Mouse (Mus musculus) ES-E14 (cell line): Measurements from ENCODE around the gene Cds1. TPM values are rescaled to one million over a fixed set of nuclear protein-coding genes. Genes with fewer than 3 reads are reported as not detected.
A peak's percentile ranks its signal among the peaks of the same experiment; 100 is the strongest.

ENCODE experiments used
- DNase-seq: peaks from one replicate; pipeline ENCODE4 v3.0.0-alpha.2; 2013; ENCODE audit warnings: low read depth, low spot score
- H3K27ac ChIP-seq: 2 replicates; pipeline ENCODE4 v1.5.1; 2012; ENCODE audit warnings: low read depth, mild to moderate bottlenecking, low read length, moderate library complexity, mixed read lengths; ENCODE audit not compliant: poor library complexity, insufficient read depth, severe bottlenecking
- H3K36me3 ChIP-seq: 2 replicates; pipeline ENCODE4 v1.6.1; 2012; ENCODE audit warnings: mild to moderate bottlenecking, low read length, moderate library complexity, mixed read lengths; ENCODE audit not compliant: control insufficient read depth, poor library complexity, insufficient read depth, severe bottlenecking
- H3K4me1 ChIP-seq, 2 experiments: fragments of 150-350 bp in 1 of 2; sonication (generic) in 1 of 2; 2 replicates each; pipeline ENCODE4 v1.6.1; 2012; ENCODE audit warnings: low read length in 2 of 2, mild to moderate bottlenecking in 1 of 2, mixed read lengths in 1 of 2; ENCODE audit not compliant: control insufficient read depth in 2 of 2, insufficient read depth in 2 of 2, poor library complexity in 1 of 2
- H3K4me3 ChIP-seq, 2 experiments: fragments of 150-350 bp in 1 of 2; sonication (generic) in 1 of 2; 2 replicates each; pipeline ENCODE4 v1.5.1; 2012; ENCODE audit warnings: low read length in 2 of 2, low read depth in 1 of 2, mild to moderate bottlenecking in 1 of 2, mixed read lengths in 1 of 2; ENCODE audit not compliant: insufficient read depth in 1 of 2, poor library complexity in 1 of 2, severe bottlenecking in 1 of 2
- H3K9ac ChIP-seq: 2 replicates; pipeline ENCODE4 v1.6.1; 2012; ENCODE audit warnings: low read depth, mild to moderate bottlenecking, low read length, mixed read lengths; ENCODE audit not compliant: poor library complexity, insufficient read depth, severe bottlenecking
- H3K9me3 ChIP-seq: fragments of 150-350 bp; sonication (generic); 2 replicates; pipeline ENCODE4 v1.6.1; 2012; ENCODE audit warnings: low read depth, mild to moderate bottlenecking, low read length; ENCODE audit not compliant: control insufficient read depth, insufficient read depth
- CHD2 ChIP-seq: IDR thresholded peaks from 2 replicates; pipeline ENCODE4 v1.6.1; 2014; ENCODE audit warnings: mild to moderate bottlenecking, low read depth, low read length, inconsistent platforms
- HCFC1 ChIP-seq: IDR thresholded peaks from 2 replicates; pipeline ENCODE4 v1.6.1; 2012; ENCODE audit warnings: low read length, inconsistent platforms, borderline replicate concordance; ENCODE audit not compliant: insufficient read depth
- MAFK ChIP-seq: IDR thresholded peaks from 2 replicates; pipeline ENCODE4 v1.6.1; 2014; ENCODE audit warnings: mild to moderate bottlenecking, low read depth, low read length, inconsistent platforms; ENCODE audit not compliant: insufficient read depth
- ZC3H11A ChIP-seq: IDR thresholded peaks from 2 replicates; pipeline ENCODE4 v1.6.1; 2012; ENCODE audit warnings: low read depth, mild to moderate bottlenecking, inconsistent platforms, low read length, borderline replicate concordance
- ZNF384 ChIP-seq: IDR thresholded peaks from 2 replicates; pipeline ENCODE4 v1.6.1; 2012; ENCODE audit warnings: low read depth, low read length, inconsistent platforms
- in situ Hi-C, 2 experiments: fragments of 600-800 bp; cut with MboI; formaldehyde crosslinking; loops; one replicate each; pipeline ENCODE4 v1.15.1; 2025; ENCODE audit warnings: low sequenced_read_pairs in 2 of 2, inconsistent platforms in 1 of 2; ENCODE audit not compliant: unreplicated experiment in 2 of 2
- total RNA-seq: library from RNA; depleted of rRNA; stranded (reverse); fragments of 300-350 nt; gene quantifications from 2 replicates; pipeline ENCODE4 v1.2.3, GENCODE M21; 2012

Gene Cds1
- total RNA-seq, 1 experiment = 4.1 TPM

DNA sequence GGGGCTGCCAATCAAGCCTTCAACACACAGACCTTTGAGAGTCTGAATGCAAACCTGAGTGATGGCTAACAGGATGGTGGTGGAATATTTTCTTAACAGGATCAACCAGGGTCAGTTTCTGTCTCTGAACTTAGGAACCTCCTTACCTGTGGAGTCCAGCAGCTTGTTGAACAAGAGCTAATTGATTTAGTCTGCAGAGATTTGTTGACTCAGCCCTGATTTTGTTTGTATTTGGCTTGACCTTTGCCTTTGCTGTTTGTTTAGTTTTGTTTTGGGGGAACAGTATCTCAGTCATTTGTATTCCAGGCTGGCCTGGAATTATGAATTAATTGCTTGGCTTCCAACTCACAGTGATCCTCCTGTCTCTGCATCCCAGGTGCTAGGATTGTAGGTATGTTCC, 7.3 kb upstream of the Cds1 start:
- DNase-seq = no peak
- H3K9me3 ChIP-seq = no peaks in the 10 kb centered on the region
- in situ Hi-C loops = no loop called here

DNA sequence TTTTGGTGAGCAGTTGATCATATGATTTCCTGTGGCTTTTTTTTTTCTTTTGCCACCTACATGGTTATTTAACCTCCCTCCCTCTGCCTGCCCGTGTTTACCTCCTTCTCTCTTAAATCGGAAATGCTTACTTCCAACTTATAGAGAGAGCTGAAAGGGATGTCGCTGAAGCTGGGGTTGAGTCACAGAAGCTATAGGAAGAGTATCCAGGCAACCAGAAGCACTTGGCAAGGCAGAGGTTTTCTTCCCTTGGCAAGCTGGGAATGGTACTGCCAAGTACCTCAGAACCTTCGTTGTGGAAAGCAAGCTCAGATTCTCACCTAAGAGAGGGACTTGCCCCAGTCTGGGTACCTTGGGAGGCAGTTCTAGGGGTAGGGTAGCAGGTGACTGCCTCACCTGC, 3.2 kb upstream of the Cds1 start:
- no peaks in the 10 kb centered on the region for H3K36me3 ChIP-seq
- H3K4me3 ChIP-seq = no peak overlapping the region
- peaks cover 5 to 10% of the 10 kb centered on the region in 2 experiments; a peak in 3 of 4 replicates for H3K4me1 ChIP-seq
- no peaks in the 10 kb centered on the region for H3K9me3 ChIP-seq
- no peak overlapping the region for H3K27ac ChIP-seq
- in situ Hi-C loops = no loop called here
- TF ChIP-seq CHD2 = no peak
- no peak for TF ChIP-seq ZNF384
- no peak for DNase-seq
- no peak overlapping the region for H3K9ac ChIP-seq

More for the DNA sequence above, 7.3 kb upstream of the Cds1 start:
- Histone ChIP-seq H3K4me3 (no peak overlapping the region), H3K9ac (no peak overlapping the region), H3K36me3 (no peaks in the 10 kb centered on the region), H3K27ac (no peak overlapping the region), H3K4me1 (peaks cover 2 to 5% of the 10 kb centered on the region in 2 experiments; a peak in 3 of 4 replicates)
- TF ChIP-seq ZNF384 = no peak
- no peak for TF ChIP-seq ZC3H11A
- no peak for TF ChIP-seq MAFK
- no peak for TF ChIP-seq HCFC1
- no peak for TF ChIP-seq CHD2

DNA sequence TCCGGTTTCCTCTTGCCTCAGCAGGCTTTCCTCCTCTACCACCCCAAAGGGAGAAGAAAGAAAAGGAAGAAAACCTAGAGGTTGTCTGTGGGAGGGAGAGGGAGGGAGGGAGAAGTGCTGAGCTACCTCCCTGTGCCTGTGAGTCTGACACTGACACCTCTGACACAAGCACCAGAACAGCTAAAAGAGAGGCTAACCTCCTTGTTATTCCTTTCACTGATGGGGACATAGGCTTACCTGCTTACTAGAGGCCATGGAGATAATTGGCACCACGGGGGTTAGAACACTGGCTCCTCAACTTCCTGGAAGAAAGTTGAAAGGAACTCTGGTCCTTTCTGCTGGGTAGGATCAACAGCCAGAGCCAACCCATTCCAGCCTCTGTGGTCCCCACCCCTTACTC, 1.4 kb upstream of the Cds1 start:
- peaks cover 6 to 13% of the 10 kb centered on the region in 2 experiments; a peak in 2 of 4 replicates for H3K4me1 ChIP-seq
- no peak overlapping the region for H3K9ac ChIP-seq
- DNase-seq = no peak
- H3K4me3 ChIP-seq = no peak overlapping the region
- no peaks in the 10 kb centered on the region for H3K9me3 ChIP-seq
- no peaks in the 10 kb centered on the region for H3K36me3 ChIP-seq
- no peak for TF ChIP-seq ZNF384
- no peak for TF ChIP-seq MAFK
- no peak for TF ChIP-seq HCFC1
- no peak for TF ChIP-seq CHD2
- TF ChIP-seq ZC3H11A = no peak
- in situ Hi-C loops = no loop called here
- H3K27ac ChIP-seq = no peak overlapping the region

DNA sequence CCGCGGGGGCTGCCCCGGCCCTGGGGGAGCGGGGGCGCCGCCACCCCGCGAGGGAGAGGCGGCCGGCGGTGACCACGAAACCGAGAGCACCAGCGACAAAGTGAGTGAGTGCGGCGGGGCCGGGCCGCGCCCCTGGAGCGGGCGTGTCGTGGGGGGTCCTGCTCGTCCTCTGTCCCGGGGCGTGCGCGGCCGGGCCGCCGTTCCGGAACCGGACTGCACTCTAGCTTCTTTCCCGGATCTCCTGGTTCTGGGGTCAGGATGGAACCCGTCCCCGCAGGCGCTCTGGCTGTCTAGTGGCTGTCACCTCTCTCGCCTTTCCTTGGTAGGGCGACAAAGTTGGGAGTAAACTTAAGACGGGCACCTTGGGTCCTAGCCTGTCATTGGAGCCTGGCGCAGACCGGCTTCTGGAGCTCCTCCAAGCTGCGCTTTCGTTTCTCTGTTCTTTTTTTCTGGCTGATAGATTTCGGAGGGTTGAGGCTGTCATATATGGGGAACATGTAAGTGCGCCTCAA, 516 bp downstream of the Cds1 start:
- DNase-seq = no peak
- Histone ChIP-seq H3K9ac (peak overlapping the region; percentile 74), H3K9me3 (no peaks in the 10 kb centered on the region), H3K4me1 (peaks cover 6 to 14% of the 10 kb centered on the region in 2 experiments; a peak in 2 of 4 replicates), H3K27ac (no peak overlapping the region), H3K36me3 (no peaks in the 10 kb centered on the region), H3K4me3 (peak overlapping the region; percentile 77 to 92)
- in situ Hi-C loops = no loop called here
- no peak for TF ChIP-seq ZNF384
- no peak for TF ChIP-seq CHD2
- TF ChIP-seq HCFC1 = no peak
- no peak for TF ChIP-seq ZC3H11A
- TF ChIP-seq MAFK = no peak

DNA sequence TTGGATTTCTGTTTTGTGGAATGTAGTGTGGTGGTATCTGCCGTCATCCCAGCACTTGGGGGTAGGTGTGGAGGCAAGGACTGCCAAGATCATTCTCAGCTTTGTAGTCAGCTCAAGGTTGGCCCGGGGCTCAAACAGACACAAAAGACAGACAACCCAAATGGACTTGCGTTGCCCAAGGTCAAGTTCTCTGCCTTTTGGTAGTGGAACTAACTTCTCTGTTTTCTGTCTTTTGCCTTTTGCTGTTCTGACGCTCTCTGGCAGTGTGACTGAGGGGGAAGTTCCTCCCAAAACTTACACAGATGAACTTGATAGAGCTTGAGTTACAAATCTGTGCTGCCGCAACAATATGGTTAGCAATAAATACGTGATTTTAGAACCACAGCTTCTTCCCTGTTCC, 1.3 kb downstream of the Cds1 start:
- in situ Hi-C loops = no loop called here
- no peak for DNase-seq
- no peak overlapping the region for H3K9ac ChIP-seq
- H3K9me3 ChIP-seq = no peaks in the 10 kb centered on the region
- H3K4me1 ChIP-seq = peaks cover 6 to 14% of the 10 kb centered on the region in 2 experiments; a peak in 2 of 4 replicates
- no peak for TF ChIP-seq ZC3H11A
- TF ChIP-seq HCFC1 = no peak
- no peak for TF ChIP-seq ZNF384
- TF ChIP-seq MAFK = no peak
- H3K36me3 ChIP-seq = no peaks in the 10 kb centered on the region
- peak overlapping the region in 1 of 2 experiments; percentile 9; a peak in 1 of 4 replicates for H3K4me3 ChIP-seq
- H3K27ac ChIP-seq = no peak overlapping the region
